Mouse (Mus musculus): Measurements from ENCODE around the gene Pax6. TPM values are rescaled to one million over a fixed set of nuclear protein-coding genes. Genes with fewer than 3 reads are reported as not detected.

The Pax6 gene
- polyA plus RNA-seq, 2 experiments, result 0.06 TPM; not detected in 1

GRCm38 (mm10) chr2:105705320-105705719 is 36.6 kb downstream of the Pax6 start:
- no peak overlapping the region for H3K4me3 ChIP-seq (ENCODE audit: insufficient read depth in 1 of 2, low read depth in 2 of 2, low read length in 2 of 2)
- TF ChIP-seq EP300 (IDR thresholded peaks at IDR 0.05; ENCODE audit: low read depth), result no peak
- TF ChIP-seq CTCF (IDR thresholded peaks at IDR 0.05; ENCODE audit: low read depth), result no peak
- no peaks in the 10 kb centered on the region for H3K36me3 ChIP-seq (replicated peaks; ENCODE audit: control insufficient read depth, insufficient read depth, low read depth)
- H3K27ac ChIP-seq, result no peak overlapping the region
- H3K4me2 ChIP-seq (ENCODE audit: low read depth), result no peak overlapping the region
- no peaks in the 10 kb centered on the region for H3K4me1 ChIP-seq (replicated peaks; ENCODE audit: control insufficient read depth in 2 of 2, insufficient read depth in 2 of 2, low read length in 1 of 2)
- 42% methylated on average over 2 of the region's 2 CpGs for WGBS (ENCODE audit: insufficient replicate concordance)
- no peaks in the 10 kb centered on the region for H3K27me3 ChIP-seq (ENCODE audit: control insufficient read depth, insufficient read depth, low read length)
- H3K9ac ChIP-seq (replicated peaks), result no peak overlapping the region
- no peak for DNase-seq (ENCODE audit: low read depth in 3 of 3, low spot score in 3 of 3)
- H3K9me3 ChIP-seq (ENCODE audit: control insufficient read depth, low read length), result no peaks in the 10 kb centered on the region
- ATAC-seq (ENCODE audit: insufficient read depth), result no peak

DNA sequence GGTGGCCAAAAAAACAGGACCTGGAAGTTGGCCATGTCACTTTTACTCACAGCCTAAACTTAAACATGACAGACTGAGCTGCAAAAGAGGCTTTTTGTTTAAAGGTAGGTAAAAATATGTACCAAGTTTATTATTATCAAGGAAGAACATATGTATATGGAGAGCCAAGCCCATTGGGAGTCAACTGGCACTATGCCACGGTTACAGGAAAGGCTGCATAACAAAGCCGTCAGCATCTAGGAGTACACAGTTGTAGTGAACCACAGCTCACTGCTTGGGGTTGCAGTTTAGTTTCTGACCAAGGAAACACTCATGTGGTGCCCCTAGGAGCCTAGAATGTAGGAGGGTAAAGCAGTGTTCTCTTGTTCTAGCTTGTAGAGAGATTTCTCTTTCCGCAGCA is 40.4 kb downstream of the Pax6 start:
- no peaks in the 10 kb centered on the region for H3K4me1 ChIP-seq (replicated peaks; ENCODE audit: control insufficient read depth in 2 of 2, insufficient read depth in 2 of 2, low read length in 1 of 2)
- 76% methylated on average over 3 of the region's 3 CpGs for WGBS (ENCODE audit: insufficient replicate concordance)
- DNase-seq (ENCODE audit: low read depth in 3 of 3, low spot score in 3 of 3) (no peak), ATAC-seq (ENCODE audit: insufficient read depth) (no peak)
- no peak overlapping the region for H3K4me3 ChIP-seq (ENCODE audit: insufficient read depth in 1 of 2, low read depth in 2 of 2, low read length in 2 of 2)
- H3K4me2 ChIP-seq (ENCODE audit: low read depth), result no peak overlapping the region
- H3K27ac ChIP-seq, result no peak overlapping the region
- no peaks in the 10 kb centered on the region for H3K27me3 ChIP-seq (ENCODE audit: control insufficient read depth, insufficient read depth, low read length)
- no peaks in the 10 kb centered on the region for H3K9me3 ChIP-seq (ENCODE audit: control insufficient read depth, low read length)
- H3K9ac ChIP-seq (replicated peaks), result no peak overlapping the region
- TF ChIP-seq EP300 (IDR thresholded peaks at IDR 0.05; ENCODE audit: low read depth), result no peak
- no peak for TF ChIP-seq CTCF (IDR thresholded peaks at IDR 0.05; ENCODE audit: low read depth)
- H3K36me3 ChIP-seq (replicated peaks; ENCODE audit: control insufficient read depth, insufficient read depth, low read depth), result no peaks in the 10 kb centered on the region

- Histone ChIP-seq H3K36me3 (replicated peaks; ENCODE audit: control insufficient read depth, insufficient read depth, low read depth) (no peaks in the 10 kb centered on the region), H3K27me3 (ENCODE audit: control insufficient read depth, insufficient read depth, low read length) (no peaks in the 10 kb centered on the region), H3K4me3 (ENCODE audit: insufficient read depth in 1 of 2, low read depth in 2 of 2, low read length in 2 of 2) (no peak overlapping the region), H3K4me2 (ENCODE audit: low read depth) (no peak overlapping the region), H3K4me1 (replicated peaks; ENCODE audit: control insufficient read depth in 2 of 2, insufficient read depth in 2 of 2, low read length in 1 of 2) (no peaks in the 10 kb centered on the region), H3K9me3 (ENCODE audit: control insufficient read depth, low read length) (no peaks in the 10 kb centered on the region), H3K9ac (replicated peaks) (no peak overlapping the region), H3K27ac (no peak overlapping the region)
- 73% methylated on average over 3 of the region's 3 CpGs for WGBS (ENCODE audit: insufficient replicate concordance)
- TF ChIP-seq CTCF (IDR thresholded peaks at IDR 0.05; ENCODE audit: low read depth) (no peak), EP300 (IDR thresholded peaks at IDR 0.05; ENCODE audit: low read depth) (no peak)
- DNase-seq (ENCODE audit: low read depth in 3 of 3, low spot score in 3 of 3) (no peak), ATAC-seq (ENCODE audit: insufficient read depth) (no peak)
Observed at GRCm38 (mm10) chr2:105710511-105710910, 41.8 kb downstream of the Pax6 start.

DNA sequence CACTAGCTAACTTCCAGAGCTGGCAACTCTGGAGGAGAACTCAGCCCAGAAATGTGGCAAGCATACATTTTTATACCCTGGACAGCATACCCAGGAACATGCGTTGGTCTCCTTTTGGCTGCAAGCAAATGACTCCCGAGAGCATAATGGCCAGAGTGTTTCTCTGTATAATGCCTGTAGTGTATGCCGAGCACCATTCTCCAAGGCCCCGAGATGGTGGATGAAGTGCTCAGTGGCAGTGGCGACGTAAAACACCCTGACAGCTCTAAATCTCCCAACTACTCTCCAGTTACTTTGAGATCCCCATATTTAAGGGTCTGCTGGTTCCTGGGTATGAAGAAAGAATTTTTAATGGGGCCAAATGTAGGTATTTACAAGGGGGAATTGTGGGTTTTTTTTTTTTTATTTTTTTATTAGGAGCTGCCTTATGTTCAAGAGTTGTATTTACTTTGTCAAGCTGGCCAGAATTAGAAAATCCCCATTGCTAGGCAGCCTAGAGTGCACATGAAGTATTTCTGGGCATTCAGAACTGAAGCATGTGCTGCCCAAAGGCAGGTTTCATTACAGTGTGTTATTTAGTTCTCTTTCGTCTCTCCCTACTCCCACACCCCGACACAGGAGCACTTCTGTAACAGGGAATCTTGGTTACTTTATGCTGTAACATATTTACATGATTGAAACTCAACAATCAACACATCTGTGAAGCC is 46.9 kb downstream of the Pax6 start:
- H3K36me3 ChIP-seq (replicated peaks; ENCODE audit: control insufficient read depth, insufficient read depth, low read depth), result no peaks in the 10 kb centered on the region
- H3K9me3 ChIP-seq (ENCODE audit: control insufficient read depth, low read length), result no peaks in the 10 kb centered on the region
- H3K4me1 ChIP-seq (replicated peaks; ENCODE audit: control insufficient read depth in 2 of 2, insufficient read depth in 2 of 2, low read length in 1 of 2), result no peaks in the 10 kb centered on the region
- TF ChIP-seq EP300 (IDR thresholded peaks at IDR 0.05; ENCODE audit: low read depth), result no peak
- no peak for TF ChIP-seq CTCF (IDR thresholded peaks at IDR 0.05; ENCODE audit: low read depth)
- DNase-seq (ENCODE audit: low read depth in 3 of 3, low spot score in 3 of 3), result no peak
- H3K4me3 ChIP-seq (ENCODE audit: insufficient read depth in 1 of 2, low read depth in 2 of 2, low read length in 2 of 2), result no peak overlapping the region
- no peak overlapping the region for H3K4me2 ChIP-seq (ENCODE audit: low read depth)
- H3K9ac ChIP-seq (replicated peaks), result no peak overlapping the region
- H3K27me3 ChIP-seq (ENCODE audit: control insufficient read depth, insufficient read depth, low read length), result no peaks in the 10 kb centered on the region
- 70% methylated on average over 8 of the region's 8 CpGs for WGBS (ENCODE audit: insufficient replicate concordance)
- no peak overlapping the region for H3K27ac ChIP-seq
- no peak for ATAC-seq (ENCODE audit: insufficient read depth)

DNA sequence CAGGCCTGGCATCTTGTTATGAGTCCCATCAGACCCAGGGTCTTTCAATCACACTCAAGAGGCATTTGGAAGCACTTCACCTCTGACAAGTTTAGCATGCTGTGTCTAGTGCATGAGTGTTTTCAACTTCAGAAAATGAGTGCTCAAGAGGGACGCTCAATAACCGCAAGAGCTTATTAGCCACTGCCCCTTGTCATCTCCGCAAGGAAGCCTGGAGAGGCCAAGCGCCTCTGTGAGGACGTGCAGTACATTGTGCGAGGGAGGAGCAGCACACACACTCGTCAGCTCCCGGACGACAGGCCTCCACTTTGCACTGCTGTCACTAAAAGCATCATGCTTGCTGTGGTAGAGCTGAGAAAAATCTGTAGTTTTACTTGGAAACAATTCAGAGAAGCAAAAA is 58.0 kb downstream of the Pax6 start:
- 80% methylated on average over 9 of the region's 9 CpGs for WGBS (ENCODE audit: insufficient replicate concordance)
- Histone ChIP-seq H3K9me3 (ENCODE audit: control insufficient read depth, low read length) (no peaks in the 10 kb centered on the region), H3K27ac (no peak overlapping the region), H3K4me3 (ENCODE audit: insufficient read depth in 1 of 2, low read depth in 2 of 2, low read length in 2 of 2) (no peak overlapping the region), H3K4me2 (ENCODE audit: low read depth) (no peak overlapping the region), H3K4me1 (replicated peaks; ENCODE audit: control insufficient read depth in 2 of 2, insufficient read depth in 2 of 2, low read length in 1 of 2) (no peaks in the 10 kb centered on the region), H3K9ac (replicated peaks) (no peak overlapping the region), H3K27me3 (ENCODE audit: control insufficient read depth, insufficient read depth, low read length) (no peaks in the 10 kb centered on the region), H3K36me3 (replicated peaks; ENCODE audit: control insufficient read depth, insufficient read depth, low read depth) (no peaks in the 10 kb centered on the region)
- ATAC-seq (ENCODE audit: insufficient read depth) (no peak), DNase-seq (ENCODE audit: low read depth in 3 of 3, low spot score in 3 of 3) (no peak)
- TF ChIP-seq EP300 (IDR thresholded peaks at IDR 0.05; ENCODE audit: low read depth) (no peak), CTCF (IDR thresholded peaks at IDR 0.05; ENCODE audit: low read depth) (no peak)

All from liver, embryonic 14.5 days (tissue).